Mouse (Mus musculus) embryonic facial prominence, embryonic 12.5 days (tissue): ENCODE data around the gene Fgf14. TPM values are rescaled to one million over a fixed set of nuclear protein-coding genes. Genes with fewer than 3 reads are reported as not detected.
"Not testable (repeated sequence)": the region's sequence is repeated elsewhere in the genome, so short reads cannot be mapped to it uniquely, and the experiment has no call there.

Source experiments
- ATAC-seq: fragments of 200-750 bp; cut with Nextera tagmentation; 2 replicates; pipeline ENCODE4 v1.8.0; 2017; ENCODE audit not compliant: insufficient number of reproducible peaks, insufficient read depth, low FRiP score, low TSS enrichment
- H3K27ac ChIP-seq: fragments of 300-500 bp; sonication (generic); 2 replicates; pipeline ENCODE4 v1.5.1; 2016; ENCODE audit warnings: mild to moderate bottlenecking
- H3K27me3 ChIP-seq: fragments of 300-500 bp; sonication (generic); 2 replicates; pipeline ENCODE4 v1.6.1; 2016; ENCODE audit warnings: mild to moderate bottlenecking, moderate library complexity
- H3K36me3 ChIP-seq: fragments of 300-500 bp; sonication (generic); 2 replicates; pipeline ENCODE4 v1.6.1; 2016; ENCODE audit warnings: mild to moderate bottlenecking
- H3K4me1 ChIP-seq: fragments of 300-500 bp; sonication (generic); 2 replicates; pipeline ENCODE4 v1.6.1; 2016
- H3K4me2 ChIP-seq: fragments of 300-500 bp; sonication (generic); replicated peaks from 2 replicates; pipeline ENCODE4 v1.6.1; 2016; ENCODE audit warnings: mild to moderate bottlenecking, moderate library complexity
- H3K4me3 ChIP-seq: fragments of 300-500 bp; sonication (generic); 2 replicates; pipeline ENCODE4 v1.5.1; 2016; ENCODE audit warnings: mild to moderate bottlenecking
- H3K9ac ChIP-seq: fragments of 300-500 bp; sonication (generic); 2 replicates; pipeline ENCODE4 v1.6.1; 2016; ENCODE audit warnings: mild to moderate bottlenecking, moderate library complexity
- H3K9me3 ChIP-seq: fragments of 300-500 bp; sonication (generic); 2 replicates; pipeline ENCODE4 v1.6.1; 2016; ENCODE audit warnings: mild to moderate bottlenecking, moderate library complexity
- WGBS: fragments of 180-500 bp; shearing (Covaris S2); methylation state at CpG from one replicate; pipeline ENCODE4 v1.1.7; 2016; 5-methylcytosine and 5-hydroxymethylcytosine counted together
- polyA plus RNA-seq: library from polyadenylated mRNA; unstranded; fragments of >200 nt; fragmentation: Nextera tagmentation; extraction: Ambion mirVana; gene quantifications from 2 replicates; pipeline ENCODE4 v1.2.1, GENCODE M21; 2016

Fgf14 gene
- polyA plus RNA-seq, 1 experiment from 2014 or later = 2.0 TPM

GRCm38 (mm10) chr14:124174111-124174510 is 502.8 kb downstream of the Fgf14 start:
- no peaks in the 10 kb centered on the region for H3K27me3 ChIP-seq
- WGBS = 73% methylated on average over 1 of the region's 1 CpGs
- no peaks in the 10 kb centered on the region for H3K36me3 ChIP-seq
- no peaks in the 10 kb centered on the region for H3K4me1 ChIP-seq
- H3K4me2 ChIP-seq = no peak overlapping the region
- H3K9me3 ChIP-seq = no peaks in the 10 kb centered on the region
- H3K9ac ChIP-seq = no peak overlapping the region
- no peak overlapping the region for H3K27ac ChIP-seq
- no peak overlapping the region for H3K4me3 ChIP-seq
- no peak for ATAC-seq

DNA sequence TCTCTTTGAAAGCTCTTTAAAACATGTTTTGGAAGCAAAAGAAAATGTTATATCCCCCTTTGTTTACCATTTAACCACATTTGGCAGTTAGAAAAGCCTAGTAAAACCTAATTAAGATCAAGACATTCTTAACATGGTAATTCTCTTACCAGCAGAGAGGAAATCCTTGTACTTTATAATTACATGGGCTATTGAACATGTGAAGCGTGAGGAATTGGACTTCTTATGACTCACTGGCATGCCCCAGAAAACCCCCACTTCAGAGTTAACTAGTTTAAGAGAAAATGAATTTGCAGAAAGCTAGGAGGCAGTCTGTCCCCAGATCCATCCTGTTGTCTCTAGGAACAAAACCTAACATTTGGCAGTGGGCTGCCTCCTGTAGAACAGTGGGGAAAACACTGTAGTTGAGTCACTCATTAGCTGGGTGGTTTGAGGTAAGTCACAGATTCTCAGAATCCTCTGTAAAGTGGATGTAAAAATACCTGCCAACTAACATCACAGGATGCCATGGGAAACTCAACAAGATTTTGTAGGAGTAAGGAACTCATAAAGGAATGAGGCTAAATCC is 513.2 kb downstream of the Fgf14 start:
- ATAC-seq = no peak
- WGBS = 65% methylated on average over 1 of the region's 1 CpGs
- no peaks in the 10 kb centered on the region for H3K9me3 ChIP-seq

DNA sequence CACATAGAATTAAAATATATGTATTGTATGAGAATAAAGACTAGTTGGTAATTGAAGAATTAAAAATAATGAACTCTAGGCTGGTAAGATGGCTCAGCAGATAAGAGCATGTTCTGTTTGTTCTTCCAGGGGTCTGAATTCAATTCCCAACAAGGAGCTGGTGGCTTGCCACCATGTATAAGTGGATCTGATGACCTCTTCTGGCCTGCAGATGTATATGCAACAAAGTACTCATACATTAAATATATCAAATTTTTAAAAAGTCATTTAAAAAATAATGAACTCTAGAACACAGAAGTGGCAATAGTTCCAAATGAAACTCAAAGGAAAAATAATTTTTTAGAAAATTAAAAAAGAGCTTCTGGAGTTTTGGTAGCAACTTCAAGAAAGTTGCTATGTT is 529.5 kb downstream of the Fgf14 start:
- Histone ChIP-seq H3K9ac (no peak overlapping the region), H3K27me3 (no peaks in the 10 kb centered on the region), H3K4me3 (no peak overlapping the region), H3K36me3 (no peaks in the 10 kb centered on the region), H3K9me3 (no peaks in the 10 kb centered on the region), H3K27ac (no peak overlapping the region), H3K4me2 (no peak overlapping the region), H3K4me1 (no peaks in the 10 kb centered on the region)
- no peak for ATAC-seq

More for the DNA sequence above, 513.2 kb downstream of the Fgf14 start:
- Histone ChIP-seq H3K27me3 (no peaks in the 10 kb centered on the region), H3K4me1 (no peaks in the 10 kb centered on the region), H3K9ac (no peak overlapping the region), H3K4me2 (no peak overlapping the region), H3K4me3 (no peak overlapping the region), H3K27ac (no peak overlapping the region), H3K36me3 (no peaks in the 10 kb centered on the region)

DNA sequence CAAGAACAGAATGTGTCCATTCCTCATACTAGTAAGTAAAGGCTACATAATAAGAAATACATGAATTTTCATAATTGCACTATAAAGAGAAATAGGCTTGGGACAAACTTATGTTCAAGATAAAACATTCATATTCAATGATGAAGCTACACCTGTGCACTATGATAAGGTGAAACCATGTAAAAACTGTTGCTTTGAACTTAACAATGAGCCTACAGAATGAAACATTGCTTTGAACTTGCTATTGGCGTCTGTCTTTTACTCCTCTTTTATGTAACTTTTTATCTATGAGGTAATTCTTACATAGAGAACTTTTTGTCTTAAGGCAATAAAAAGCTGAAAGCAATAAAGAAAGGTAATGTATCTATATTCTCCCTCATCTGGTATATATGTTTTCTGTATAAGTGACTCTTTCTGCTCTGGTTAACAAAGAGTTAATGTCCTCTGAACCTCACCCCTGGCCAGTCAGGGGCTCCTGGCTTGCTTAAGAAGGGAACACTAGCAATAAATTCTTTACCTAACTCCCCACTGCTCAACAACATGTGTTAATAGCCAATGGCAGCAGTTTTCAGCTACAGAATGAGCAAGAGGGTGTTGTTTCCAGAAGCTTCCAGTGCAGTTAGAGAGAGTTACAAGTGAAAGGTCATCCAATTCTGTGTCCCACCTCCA is 569.6 kb downstream of the Fgf14 start:
- Histone ChIP-seq H3K9ac (no peak overlapping the region), H3K4me1 (no peaks in the 10 kb centered on the region), H3K27ac (no peak overlapping the region), H3K4me2 (no peak overlapping the region), H3K4me3 (no peak overlapping the region), H3K27me3 (no peaks in the 10 kb centered on the region), H3K36me3 (no peaks in the 10 kb centered on the region), H3K9me3 (no peaks in the 10 kb centered on the region)
- no peak for ATAC-seq
- 80% methylated on average over 1 of the region's 1 CpGs for WGBS

DNA sequence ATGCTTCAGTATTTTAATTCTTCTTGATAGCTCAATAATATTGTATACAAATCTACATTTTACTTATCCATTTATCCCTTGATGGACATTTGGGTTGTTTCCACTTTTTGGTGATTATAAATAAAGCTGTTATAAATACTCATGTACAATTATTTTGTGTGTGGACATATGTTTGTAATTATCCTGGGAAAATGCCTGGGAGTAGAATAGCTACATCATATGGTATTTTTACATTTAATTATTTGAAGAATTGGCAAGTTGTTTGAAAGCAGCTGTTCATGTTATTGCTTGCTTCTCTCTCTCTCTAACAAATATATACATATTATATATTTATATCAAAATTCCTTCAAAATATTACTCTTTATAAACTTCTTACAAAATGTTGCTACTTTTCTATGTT is 593.8 kb downstream of the Fgf14 start:
- Histone ChIP-seq H3K9ac (no peak overlapping the region), H3K4me2 (no peak overlapping the region), H3K4me1 (no peaks in the 10 kb centered on the region), H3K36me3 (no peaks in the 10 kb centered on the region), H3K4me3 (no peak overlapping the region), H3K9me3 (no peaks in the 10 kb centered on the region), H3K27ac (no peak overlapping the region), H3K27me3 (no peaks in the 10 kb centered on the region)
- no peak for ATAC-seq

DNA sequence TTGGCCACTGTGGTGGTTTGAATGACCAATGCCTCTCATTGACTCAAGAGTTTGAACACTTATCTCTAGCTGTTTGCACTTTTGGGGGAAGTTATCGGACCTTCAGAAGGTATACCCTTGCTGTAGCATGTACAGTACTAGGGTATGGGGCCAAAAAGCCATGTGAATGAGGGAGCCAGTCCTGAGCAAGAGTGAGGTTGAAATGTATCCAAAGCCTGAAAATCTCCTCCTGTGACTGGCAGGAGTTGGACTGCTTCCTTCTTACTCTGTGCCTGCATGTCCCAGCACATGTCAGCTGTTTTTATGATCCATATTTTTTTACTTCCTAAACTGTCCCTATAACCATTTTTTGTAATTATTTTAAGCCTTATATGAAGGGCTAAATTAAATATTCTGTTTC is 632.9 kb downstream of the Fgf14 start:
- 73% methylated on average over 1 of the region's 1 CpGs for WGBS

DNA sequence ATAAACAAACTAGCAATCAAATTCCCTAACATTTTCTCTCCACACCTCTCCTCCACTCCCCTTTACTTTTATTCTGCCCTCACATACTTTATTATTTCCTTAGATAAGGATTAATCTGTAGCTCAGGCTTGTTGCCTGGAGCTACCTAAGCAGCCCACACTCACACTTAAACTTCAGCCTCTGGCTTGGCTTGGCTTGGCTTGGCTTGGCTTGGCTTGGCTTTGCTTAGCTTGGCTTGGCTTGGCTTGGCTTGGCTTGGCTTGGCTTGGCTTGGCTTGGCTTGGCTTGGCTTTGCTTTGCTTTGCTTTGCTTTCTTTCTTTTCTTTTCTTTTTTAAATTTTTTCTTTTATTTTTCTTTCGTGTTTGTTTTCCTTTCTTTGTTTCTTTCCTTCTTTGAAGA is 636.3 kb downstream of the Fgf14 start:
- ATAC-seq = no peak
- H3K4me2 ChIP-seq = no peak overlapping the region
- WGBS = 71% methylated on average over 1 of the region's 1 CpGs
- H3K27ac ChIP-seq = no peak overlapping the region
- H3K9ac ChIP-seq = no peak overlapping the region
- H3K9me3 ChIP-seq = no peaks in the 10 kb centered on the region
- H3K36me3 ChIP-seq = no peaks in the 10 kb centered on the region
- no peaks in the 10 kb centered on the region for H3K27me3 ChIP-seq
- H3K4me3 ChIP-seq = no peak overlapping the region
- H3K4me1 ChIP-seq = no peaks in the 10 kb centered on the region

More for the DNA sequence above, 632.9 kb downstream of the Fgf14 start:
- Histone ChIP-seq H3K4me2 (no peak overlapping the region), H3K4me1 (no peaks in the 10 kb centered on the region), H3K4me3 (no peak overlapping the region), H3K36me3 (no peaks in the 10 kb centered on the region), H3K9ac (no peak overlapping the region), H3K27ac (no peak overlapping the region), H3K27me3 (no peaks in the 10 kb centered on the region), H3K9me3 (no peaks in the 10 kb centered on the region)
- ATAC-seq = no peak

- Histone ChIP-seq H3K36me3 (no peaks in the 10 kb centered on the region), H3K27me3 (no peaks in the 10 kb centered on the region), H3K4me1 (no peaks in the 10 kb centered on the region), H3K4me2 (no peak overlapping the region), H3K4me3 (no peak overlapping the region), H3K9ac (no peak overlapping the region), H3K9me3 (no peaks in the 10 kb centered on the region), H3K27ac (no peak overlapping the region)
- no peak for ATAC-seq
- 75% methylated on average over 4 of the region's 4 CpGs for WGBS
These were observed 639.5 kb downstream of the Fgf14 start for GRCm38 (mm10) chr14:124037434-124037833.

DNA sequence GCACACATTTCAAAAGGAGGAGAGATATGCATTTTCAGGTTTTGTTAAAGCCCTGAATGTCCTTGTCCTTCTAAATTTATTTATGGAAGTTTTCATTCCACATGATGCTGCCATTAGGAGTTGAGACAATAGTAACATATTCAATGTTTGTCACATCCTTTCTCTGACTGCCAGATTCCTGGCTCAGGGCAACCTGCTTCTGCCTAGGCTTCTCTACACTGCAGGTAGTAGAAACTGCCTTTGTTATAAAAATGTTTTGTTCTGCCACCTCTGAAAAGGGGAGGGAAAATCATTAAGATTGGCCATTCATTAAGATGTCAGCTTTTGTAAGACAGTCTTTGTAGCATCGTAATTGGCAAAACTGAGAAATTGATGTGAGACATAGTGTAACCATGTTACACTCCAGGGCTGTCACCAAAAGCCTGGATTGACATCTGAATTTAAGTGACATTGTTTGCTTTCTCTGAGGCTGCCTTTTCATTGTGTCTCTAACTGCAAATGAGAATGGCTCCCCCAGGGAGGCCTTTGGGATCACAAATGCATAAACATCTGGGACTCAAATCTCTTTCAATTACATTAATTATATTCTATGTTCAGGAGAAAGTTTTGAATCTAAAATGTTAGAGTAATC is 640.2 kb downstream of the Fgf14 start:
- no peak for ATAC-seq
- Histone ChIP-seq H3K27me3 (no peaks in the 10 kb centered on the region), H3K4me1 (no peaks in the 10 kb centered on the region), H3K4me3 (no peak overlapping the region), H3K9me3 (no peaks in the 10 kb centered on the region), H3K36me3 (no peaks in the 10 kb centered on the region), H3K4me2 (no peak overlapping the region), H3K9ac (no peak overlapping the region), H3K27ac (no peak overlapping the region)
- 34% methylated on average over 1 of the region's 1 CpGs for WGBS

- H3K4me3 ChIP-seq, H3K4me2 ChIP-seq, H3K27me3 ChIP-seq, H3K36me3 ChIP-seq, H3K9me3 ChIP-seq, H3K27ac ChIP-seq, H3K4me1 ChIP-seq, ATAC-seq, H3K9ac ChIP-seq: not testable (repeated sequence)
- 41% methylated on average over 3 of the region's 3 CpGs for WGBS
These were observed 643.6 kb downstream of the Fgf14 start for GRCm38 (mm10) chr14:124033302-124033701.

GRCm38 (mm10) chr14:124027886-124028670 is 648.8 kb downstream of the Fgf14 start:
- no peak overlapping the region for H3K9ac ChIP-seq
- no peak overlapping the region for H3K27ac ChIP-seq
- no peaks in the 10 kb centered on the region for H3K36me3 ChIP-seq
- no peak overlapping the region for H3K4me2 ChIP-seq
- no peak overlapping the region for H3K4me3 ChIP-seq
- H3K9me3 ChIP-seq = no peaks in the 10 kb centered on the region
- ATAC-seq = no peak
- no peaks in the 10 kb centered on the region for H3K27me3 ChIP-seq
- 88% methylated on average over 1 of the region's 1 CpGs for WGBS
- no peaks in the 10 kb centered on the region for H3K4me1 ChIP-seq
